Mouse (Mus musculus) left cerebral cortex, postnatal 4 days (tissue): ENCODE data around the gene Zfp759. TPM values are rescaled to one million over a fixed set of nuclear protein-coding genes. Genes with fewer than 3 reads are reported as not detected.

Experiments
- total RNA-seq, 2 experiments: library from RNA; stranded (reverse); gene quantifications; 2 replicates each; pipeline ENCODE4 v1.2.3; 2021

The Zfp759 gene
- total RNA-seq, 2 experiments from 2014 or later = 10.8 to 11.3 TPM

Other genes with a start within 250 kb of the Zfp759 start
- 1 to 10 TPM; 3.5 to 3.6 TPM for gene Gm10767, start 216.7 kb upstream of the Zfp759 start, total RNA-seq
- gene Zfp712, start 60.5 kb upstream of the Zfp759 start, total RNA-seq = 1 to 10 TPM; 6.7 to 7.4 TPM
- gene Zfp708, start 23.7 kb upstream of the Zfp759 start, total RNA-seq = 1 to 10 TPM; 6.2 to 7.2 TPM
- gene Gm28557, start 13.1 kb upstream of the Zfp759 start, total RNA-seq = 1 to 10 TPM; 1.2 to 2.4 TPM
- gene Rslcan18, start 5.4 kb upstream of the Zfp759 start, total RNA-seq = not detected
- gene Rsl1, start 51.5 kb downstream of the Zfp759 start, total RNA-seq = 1 to 10 TPM; 5.3 to 5.6 TPM
- gene Zfp455, start 72.8 kb downstream of the Zfp759 start, total RNA-seq = 1 to 10 TPM; 4.0 to 4.8 TPM
- gene Zfp458, start 156.8 kb downstream of the Zfp759 start, total RNA-seq = 10 to 100 TPM; 23.9 to 25.0 TPM
- gene Zfp457, start 184.8 kb downstream of the Zfp759 start, total RNA-seq = 1 to 10 TPM; 3.3 to 3.8 TPM
- 1 to 10 TPM; 2.9 to 3.3 TPM for gene Zfp595, start 210.9 kb downstream of the Zfp759 start, total RNA-seq
- gene Gm28044, start 238.9 kb downstream of the Zfp759 start, total RNA-seq = not detected
- gene Zfp953, start 238.9 kb downstream of the Zfp759 start, total RNA-seq = 1 to 10 TPM in 1 of 2 experiments, under 1 TPM in 1; 0.58 to 1.1 TPM